Mouse (Mus musculus) cerebellum, adult 8-10 months (tissue): Measurements from ENCODE around the gene Rnf150.
A peak's percentile ranks its signal among the peaks of the same experiment; 100 is the strongest.

Experiments
- DNase-seq: peaks from one replicate; pipeline ENCODE4 v3.0.0; 2022

The Rnf150 gene

GRCm38 (mm10) chr8:82863041-82863744 lies at the start of gene Rnf150:
Gene Rnf150 (plus strand): TSS chr8:82863356.
- peak; percentile 88 for DNase-seq

GRCm38 (mm10) chr8:82826135-82827046 lies 36.8 kb upstream of the Rnf150 start:
- no peak for DNase-seq

GRCm38 (mm10) chr8:82840415-82840814 lies 22.7 kb upstream of the Rnf150 start:
- DNase-seq = no peak

- DNase-seq = no peak
These were observed 22.2 kb upstream of the Rnf150 start for GRCm38 (mm10) chr8:82840963-82841362.

GRCm38 (mm10) chr8:82841520-82842142 lies 21.5 kb upstream of the Rnf150 start:
- DNase-seq = no peak

GRCm38 (mm10) chr8:82843697-82844096 lies 19.5 kb upstream of the Rnf150 start:
- no peak for DNase-seq

GRCm38 (mm10) chr8:82844413-82844812 lies 18.7 kb upstream of the Rnf150 start:
- DNase-seq = no peak

- DNase-seq = no peak
These were observed 17.1 kb upstream of the Rnf150 start for GRCm38 (mm10) chr8:82846098-82846497.

GRCm38 (mm10) chr8:82846730-82847129 lies 16.4 kb upstream of the Rnf150 start:
- DNase-seq = no peak

- DNase-seq = no peak
These were observed 4.4 kb upstream of the Rnf150 start for GRCm38 (mm10) chr8:82858541-82859342.

- DNase-seq = no peak
These were observed 3.9 kb upstream of the Rnf150 start for GRCm38 (mm10) chr8:82859343-82859620.

- DNase-seq = peak; percentile 64
These were observed 777 bp downstream of the Rnf150 start for GRCm38 (mm10) chr8:82863745-82864520.

GRCm38 (mm10) chr8:82864521-82864818 lies 1.3 kb downstream of the Rnf150 start:
- no peak for DNase-seq

- DNase-seq = peak; percentile 22
These were observed 2.1 kb downstream of the Rnf150 start for GRCm38 (mm10) chr8:82865239-82865638.

GRCm38 (mm10) chr8:82866251-82866650 lies 3.1 kb downstream of the Rnf150 start:
- no peak for DNase-seq

- DNase-seq = no peak
These were observed 7.8 kb downstream of the Rnf150 start for GRCm38 (mm10) chr8:82870840-82871490.

GRCm38 (mm10) chr8:82871986-82872385 lies 8.8 kb downstream of the Rnf150 start:
- no peak for DNase-seq

- DNase-seq = no peak
These were observed 10.9 kb downstream of the Rnf150 start for GRCm38 (mm10) chr8:82874102-82874501.

- no peak for DNase-seq
These were observed 12.0 kb downstream of the Rnf150 start for GRCm38 (mm10) chr8:82875135-82875534.

- no peak for DNase-seq
These were observed 21.3 kb downstream of the Rnf150 start for GRCm38 (mm10) chr8:82884480-82884879.

GRCm38 (mm10) chr8:82887234-82887633 lies 24.1 kb downstream of the Rnf150 start:
- no peak for DNase-seq
